Mouse (Mus musculus): ENCODE data around the gene Arih1.

GRCm38 (mm10) chr9:59486076-59486518 is 321 bp downstream of the Arih1 start:
- no peak for TF ChIP-seq CTCF (IDR thresholded peaks at IDR 0.05; ENCODE audit: control insufficient read depth, insufficient read depth, insufficient replicate concordance, low read depth, low read length)
- TF ChIP-seq POLR2A (IDR thresholded peaks at IDR 0.05; ENCODE audit: control insufficient read depth, low read depth, low read length), result no peak
